Mouse (Mus musculus): ENCODE results near the gene Kdm2b.

Kdm2b gene

GRCm38 (mm10) chr5:122849521-122850318, 139.9 kb downstream of the Kdm2b start, which contains the start of gene Rnf34:
Gene Rnf34, plus strand, starts transcription at chr5:122850048.
- WGBS, result under 1% methylated on average over 61 of the region's 61 CpGs

- WGBS, result 92% methylated on average over 5 of the region's 5 CpGs
These were observed 145.8 kb downstream of the Kdm2b start for GRCm38 (mm10) chr5:122843799-122844198.

DNA sequence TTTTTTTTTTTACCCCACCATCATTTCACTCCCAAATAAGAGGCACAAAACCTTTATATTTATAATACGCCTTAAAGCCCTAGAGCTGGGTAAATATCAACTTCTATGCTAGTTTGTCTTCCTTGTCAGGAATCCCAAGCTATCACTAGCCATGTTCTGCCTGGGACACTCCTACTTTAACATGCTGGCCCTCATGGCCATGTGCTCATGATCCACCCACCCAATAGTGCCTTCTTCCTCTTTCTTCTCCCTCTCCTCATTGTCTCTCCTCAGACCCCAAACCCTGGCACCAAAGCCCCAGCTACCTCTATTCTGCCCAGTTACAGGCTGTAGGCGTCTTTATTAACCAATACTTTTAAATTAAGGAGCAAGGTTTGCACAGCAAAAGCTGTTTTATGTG, 148.5 kb downstream of the Kdm2b start:
- WGBS, result 92% methylated on average over 2 of the region's 2 CpGs

GRCm38 (mm10) chr5:122832996-122833395, 156.6 kb downstream of the Kdm2b start:
- 50% methylated on average over 10 of the region's 10 CpGs for WGBS

DNA sequence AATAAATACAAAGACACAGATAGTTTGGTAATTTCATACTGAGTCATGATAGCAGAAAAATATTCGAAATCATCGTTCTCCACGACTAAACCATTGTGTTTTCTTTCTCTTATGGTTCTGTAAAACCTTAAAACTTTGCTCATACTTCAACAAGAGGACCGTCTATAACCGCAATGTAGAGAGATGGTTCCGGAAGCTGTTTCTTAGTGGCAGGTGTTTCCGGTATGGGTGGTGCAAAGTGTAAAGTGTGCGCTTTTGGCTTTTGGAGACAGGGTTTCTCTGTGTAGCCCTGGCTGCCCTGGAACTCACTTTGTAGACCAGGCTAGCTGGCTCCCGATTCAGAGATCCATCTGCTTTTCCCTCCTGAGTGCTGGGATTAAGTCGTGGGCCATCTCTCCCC, 157.1 kb downstream of the Kdm2b start:
- 84% methylated on average over 10 of the region's 10 CpGs for WGBS

GRCm38 (mm10) chr5:122825099-122825498, 164.5 kb downstream of the Kdm2b start:
- WGBS, result 81% methylated on average over 8 of the region's 8 CpGs

DNA sequence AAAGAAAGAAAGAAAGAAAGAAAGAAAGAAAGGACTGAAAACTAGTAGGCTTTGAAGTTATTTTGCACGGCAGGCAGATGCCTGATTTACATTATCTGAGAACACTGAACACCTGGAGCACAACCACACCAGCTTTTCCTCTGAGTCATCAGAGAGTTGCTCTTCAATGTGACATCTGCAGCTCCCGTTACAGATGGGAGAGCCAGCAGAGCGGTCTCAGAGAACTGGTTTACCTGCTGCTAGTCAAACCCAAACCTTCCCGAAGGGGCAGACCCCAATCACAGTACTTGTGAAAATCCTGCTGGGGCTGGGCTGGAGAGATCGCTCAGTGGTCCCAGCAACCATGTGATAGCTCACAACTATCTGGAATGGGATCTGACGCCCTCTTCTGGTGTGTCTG, 165.2 kb downstream of the Kdm2b start:
- 68% methylated on average over 6 of the region's 6 CpGs for WGBS

GRCm38 (mm10) chr5:122823976-122824375, 165.6 kb downstream of the Kdm2b start:
- WGBS, result 64% methylated on average over 1 of the region's 1 CpGs

DNA sequence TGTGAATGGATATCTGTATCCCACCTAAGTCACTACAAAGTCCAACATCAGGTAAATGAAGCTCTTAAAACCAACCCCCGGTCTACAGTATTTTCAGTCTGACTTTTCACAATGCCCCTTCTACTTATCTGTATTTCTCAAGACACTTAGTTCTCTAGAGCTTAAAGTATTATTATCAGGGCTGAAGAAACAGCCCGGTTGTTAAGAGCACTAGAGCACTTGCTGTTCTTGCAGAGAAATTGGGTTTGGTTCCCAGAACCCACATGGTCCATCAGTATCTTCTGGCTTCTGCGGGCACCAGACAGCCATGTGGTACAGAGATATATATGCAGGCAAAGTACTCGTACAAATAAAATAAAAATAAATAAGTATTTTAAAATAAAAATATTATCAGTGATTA, 167.2 kb downstream of the Kdm2b start:
- 89% methylated on average over 4 of the region's 4 CpGs for WGBS

DNA sequence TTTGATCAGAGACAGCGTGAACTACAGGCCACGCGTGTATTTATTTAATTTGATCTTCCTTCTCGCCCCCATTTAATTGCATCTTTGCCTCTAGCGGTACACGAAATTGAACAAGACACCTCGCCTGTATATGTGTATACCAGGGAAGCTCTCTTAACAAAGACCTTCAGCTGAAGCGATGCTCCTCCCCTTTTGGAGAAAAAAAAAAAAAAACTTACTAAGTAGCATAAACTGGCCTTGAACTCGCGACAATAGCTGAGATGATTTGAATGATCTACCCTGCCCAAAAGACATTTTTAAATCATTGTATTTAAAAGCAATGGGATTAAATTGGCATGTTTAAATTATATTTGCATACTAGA, 168.1 kb downstream of the Kdm2b start:
- WGBS, result 1% methylated on average over 10 of the region's 10 CpGs

DNA sequence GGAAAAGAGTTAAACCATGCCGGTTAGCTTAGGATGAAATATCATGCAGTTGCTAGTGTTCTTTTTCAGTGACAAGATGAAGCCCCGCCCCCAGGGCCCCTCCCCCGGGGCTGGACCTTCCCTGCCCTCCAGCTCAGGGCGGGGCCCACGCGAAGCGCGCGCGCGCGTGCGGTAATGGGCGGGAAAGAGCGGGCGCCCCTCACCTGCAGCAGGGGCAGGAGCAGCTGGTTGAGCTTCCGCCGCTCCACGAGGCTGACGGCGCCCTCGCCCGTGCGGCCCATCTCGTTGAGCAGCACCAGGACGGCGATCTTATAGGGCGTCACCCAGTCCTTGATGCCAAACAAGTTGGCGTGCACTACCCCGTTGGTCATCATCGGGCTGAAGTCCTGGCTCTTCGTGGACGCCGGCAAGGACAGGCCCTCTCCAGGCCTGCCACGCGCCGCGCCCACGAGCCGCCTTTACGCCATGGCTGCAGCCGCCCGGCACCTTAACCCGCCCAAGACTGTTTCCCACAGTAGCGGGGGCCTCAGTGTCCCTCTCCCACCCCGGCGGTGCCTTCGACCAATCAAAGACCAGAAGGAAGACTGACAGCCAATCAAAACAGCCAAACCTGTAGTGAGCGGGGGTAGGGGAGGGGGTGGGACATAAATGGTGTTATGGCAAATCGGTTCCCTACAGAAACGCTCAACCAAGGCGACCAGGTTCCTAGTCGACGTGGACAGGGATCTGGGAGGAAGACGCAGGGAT, 168.7 kb downstream of the Kdm2b start, which contains the start of gene Anapc5:
Anapc5 (minus strand) TSS at position 563 of the 747 bp plus-strand sequence.
- 0% methylated on average over 55 of the region's 55 CpGs for WGBS
